Mouse (Mus musculus): ENCODE data around the gene Cct3. TPM values are rescaled to one million over a fixed set of nuclear protein-coding genes. Genes with fewer than 3 reads are reported as not detected.
A peak's percentile ranks its signal among the peaks of the same experiment; 100 is the strongest.

Cct3 gene
- polyA plus RNA-seq, 1 experiment from 2014 or later, result 442 TPM

DNA sequence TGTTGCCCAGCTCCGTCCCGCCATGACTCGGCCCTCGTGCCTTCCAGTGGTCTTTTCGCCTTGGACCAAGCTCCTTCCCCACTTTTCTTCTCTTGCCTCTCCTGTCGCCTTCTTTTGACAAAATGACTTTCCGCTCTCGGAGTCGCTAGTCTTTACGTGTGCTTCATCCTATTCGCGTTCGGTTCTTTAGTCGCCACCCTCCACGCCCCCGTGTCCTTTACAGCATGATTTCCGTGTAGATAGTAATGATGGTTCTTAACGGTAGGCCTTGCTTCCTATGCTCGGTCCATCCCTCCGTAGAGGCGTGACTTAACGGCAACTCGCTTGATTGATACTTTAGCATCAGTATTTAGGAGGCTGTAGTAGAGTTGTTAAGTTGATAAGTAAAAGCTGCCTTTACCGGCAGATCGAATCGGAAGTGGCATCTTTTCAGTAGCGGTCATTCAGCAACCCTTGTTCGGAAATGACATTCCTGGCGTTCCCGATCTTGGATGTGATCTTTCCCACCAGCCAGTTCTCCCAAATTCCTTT, 470 bp downstream of the Cct3 start:
- H3K27ac ChIP-seq, result peak overlapping the region; percentile 92
- peaks cover 24% of the 10 kb centered on the region for H3K36me3 ChIP-seq (replicated peaks)
- H3K9me3 ChIP-seq, result no peaks in the 10 kb centered on the region
- no peaks in the 10 kb centered on the region for H3K27me3 ChIP-seq (replicated peaks)
- peaks cover 21% of the 10 kb centered on the region for H3K4me1 ChIP-seq
- H3K4me3 ChIP-seq, result peak overlapping the region; percentile 73
- WGBS, result under 1% methylated on average over 30 of the region's 30 CpGs
- peak; percentile 15; the same call in 1 of the 2 replicates for ATAC-seq (replicated peaks)
- peak overlapping the region; percentile 89 for H3K9ac ChIP-seq
- H3K4me2 ChIP-seq, result peak overlapping the region; percentile 68

DNA sequence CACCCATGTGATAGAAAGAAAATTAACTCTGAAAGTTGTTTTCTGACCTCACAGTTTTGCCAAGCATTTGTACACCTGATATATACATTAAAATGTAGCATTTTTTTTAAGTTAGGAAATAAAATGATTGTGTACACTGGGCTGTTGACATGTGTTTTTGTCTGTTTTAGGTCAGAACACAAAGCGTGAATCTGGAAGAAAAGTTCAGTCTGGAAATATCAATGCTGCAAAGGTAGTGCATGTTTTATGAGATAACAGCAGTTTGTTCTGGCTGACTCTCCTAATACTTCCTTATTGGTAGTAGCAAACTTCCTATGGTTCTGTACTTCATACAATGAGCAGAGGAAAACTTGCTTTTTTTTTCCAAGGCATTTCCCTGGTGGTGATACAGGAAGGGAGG, 2.3 kb downstream of the Cct3 start:
- WGBS, result 98% methylated on average over 1 of the region's 1 CpGs
- ATAC-seq (replicated peaks), result no peak
- peaks cover 21% of the 10 kb centered on the region for H3K4me1 ChIP-seq
- H3K9me3 ChIP-seq, result no peaks in the 10 kb centered on the region
- no peak overlapping the region for H3K4me2 ChIP-seq
- no peak overlapping the region for H3K9ac ChIP-seq
- H3K27me3 ChIP-seq (replicated peaks), result no peaks in the 10 kb centered on the region
- no peak overlapping the region for H3K4me3 ChIP-seq
- peaks cover 40% of the 10 kb centered on the region for H3K36me3 ChIP-seq (replicated peaks)
- no peak overlapping the region for H3K27ac ChIP-seq

DNA sequence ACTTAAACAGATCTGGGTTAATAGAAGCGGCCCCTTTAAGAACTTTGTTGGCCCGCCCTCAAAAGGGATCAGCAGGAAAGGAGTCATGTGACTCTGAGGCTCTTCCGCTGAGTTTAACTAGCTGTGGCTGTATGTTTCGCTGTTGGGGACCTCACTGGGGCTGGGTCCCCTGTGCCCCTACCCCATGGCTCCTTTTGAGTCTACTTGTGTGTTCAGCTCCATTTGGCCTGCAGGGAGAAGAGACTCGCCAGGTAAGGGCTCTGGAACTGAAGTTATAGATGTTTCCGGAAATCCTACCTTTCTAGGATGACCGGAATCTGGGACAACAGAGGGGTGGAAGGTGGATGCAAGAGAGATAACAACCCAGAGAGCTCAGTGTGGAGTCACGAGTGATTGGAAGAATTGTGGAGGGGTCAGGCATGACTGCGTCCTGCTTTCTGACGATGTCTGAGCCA, 28.1 kb downstream of the Cct3 start, which contains the start of gene Glmp:
Gene Glmp (plus strand): TSS at position 73 of the 455 bp plus-strand sequence.
- peak; percentile 84 for ATAC-seq (replicated peaks)
- H3K36me3 ChIP-seq (replicated peaks), result peaks cover 34% of the 10 kb centered on the region
- WGBS, result 1% methylated on average over 10 of the region's 10 CpGs

DNA sequence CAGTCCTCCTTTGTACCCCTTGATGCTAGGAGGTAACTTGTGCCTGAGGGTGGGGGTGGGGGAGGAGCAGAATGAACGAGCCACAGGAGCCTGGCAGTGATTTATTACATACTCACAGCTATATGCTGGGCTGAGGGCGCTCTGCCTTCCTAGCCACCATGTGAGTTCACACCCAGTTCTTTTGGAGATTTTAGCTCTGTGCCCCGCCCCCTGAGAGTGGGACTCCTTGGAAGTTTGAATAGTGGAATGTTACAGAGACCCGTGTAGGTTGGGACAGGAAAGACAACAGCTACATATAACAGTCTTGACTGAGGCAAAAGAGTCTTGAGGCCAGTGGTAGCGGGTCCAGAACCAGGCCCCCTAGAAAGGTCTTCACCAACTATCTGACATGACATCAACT, 32.0 kb downstream of the Cct3 start:
- no peak overlapping the region for H3K9ac ChIP-seq
- H3K9me3 ChIP-seq, result no peaks in the 10 kb centered on the region
- no peak overlapping the region for H3K4me2 ChIP-seq
- H3K4me3 ChIP-seq, result no peak overlapping the region
- H3K27ac ChIP-seq, result no peak overlapping the region
- H3K4me1 ChIP-seq, result peaks cover 14% of the 10 kb centered on the region
- no peaks in the 10 kb centered on the region for H3K27me3 ChIP-seq (replicated peaks)
- no peak for ATAC-seq (replicated peaks)
- WGBS, result 88% methylated on average over 5 of the region's 5 CpGs
- 0 out of 2 replicates have a peak, but pooled peaks cover 6% of the 10 kb centered on the region for H3K36me3 ChIP-seq (replicated peaks)

More for the DNA sequence above, 28.1 kb downstream of the Cct3 start, which contains the start of gene Glmp:
- Histone ChIP-seq H3K27ac (no peak within 1 kb of the TSS), H3K4me3 (peak within 1 kb of the TSS; percentile 70), H3K27me3 (replicated peaks) (no peaks in the 10 kb centered on the region), H3K4me1 (peaks cover 14% of the 10 kb centered on the region), H3K9me3 (no peaks in the 10 kb centered on the region), H3K9ac (peak within 1 kb of the TSS; percentile 73), H3K4me2 (peak within 1 kb of the TSS; percentile 76)

DNA sequence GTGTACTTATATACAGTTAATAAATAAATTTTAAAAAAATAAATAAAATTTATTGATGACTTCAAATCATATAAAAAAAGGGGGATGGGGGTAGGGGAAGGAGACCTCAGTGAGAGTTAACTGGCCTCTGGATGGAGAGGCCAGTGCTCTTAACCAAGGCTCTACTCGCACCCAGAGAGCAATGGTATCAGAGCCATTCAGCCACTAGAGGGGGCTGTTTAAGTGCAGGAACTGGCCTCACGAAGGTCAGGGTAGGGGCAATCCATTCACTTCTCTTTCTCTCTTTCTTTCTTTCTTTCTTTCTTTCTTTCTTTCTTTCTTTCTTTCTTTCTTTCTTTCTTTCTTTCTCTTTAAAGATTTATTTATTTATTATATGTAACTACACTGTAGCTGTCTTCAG, 34.4 kb downstream of the Cct3 start:
- 26% methylated on average over 2 of the region's 2 CpGs for whole genome bisulfite sequencing
- ATAC-seq (replicated peaks), result no peak
- no peak overlapping the region for H3K9ac ChIP-seq
- H3K27me3 ChIP-seq (replicated peaks), result no peaks in the 10 kb centered on the region
- 0 out of 2 replicates have a peak, but pooled peaks cover 6% of the 10 kb centered on the region for H3K36me3 ChIP-seq (replicated peaks)
- peaks cover 8% of the 10 kb centered on the region for H3K4me1 ChIP-seq
- no peaks in the 10 kb centered on the region for H3K9me3 ChIP-seq
- H3K4me2 ChIP-seq, result no peak overlapping the region
- no peak overlapping the region for H3K27ac ChIP-seq
- no peak overlapping the region for H3K4me3 ChIP-seq

DNA sequence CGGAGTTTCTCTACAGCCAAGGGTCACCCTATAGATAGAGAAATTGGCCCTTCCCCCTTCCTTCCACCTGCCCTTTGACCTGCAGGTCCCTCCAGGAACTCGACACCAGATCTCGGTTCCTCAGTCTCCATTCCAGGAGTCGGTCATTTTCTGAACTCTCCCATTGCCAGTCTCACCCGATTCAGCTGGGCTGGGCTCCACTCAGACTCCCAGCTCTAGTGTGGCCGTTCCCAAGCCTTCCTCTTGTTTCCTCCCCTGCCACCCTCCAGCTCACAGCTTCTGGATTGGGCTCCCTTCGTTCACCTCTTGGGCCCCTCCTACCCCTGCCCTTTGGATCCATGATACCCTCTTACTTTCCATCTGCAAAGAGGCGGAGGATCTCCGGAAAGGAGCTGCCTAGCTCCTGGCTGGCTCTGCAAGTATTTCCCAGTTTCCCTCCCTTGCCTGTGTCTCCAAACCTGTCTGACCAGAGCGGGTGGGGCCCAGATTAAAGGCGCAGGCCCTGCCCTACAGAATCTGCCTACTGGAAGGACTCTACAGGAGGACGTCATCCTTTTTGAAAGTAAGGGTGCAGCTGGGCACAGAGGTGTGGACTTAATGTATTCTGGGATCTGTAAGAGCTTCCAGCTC, 37.2 kb downstream of the Cct3 start:
- ATAC-seq (replicated peaks), result no peak
- Histone ChIP-seq H3K9me3 (no peaks in the 10 kb centered on the region), H3K4me2 (no peak overlapping the region), H3K27me3 (replicated peaks) (no peaks in the 10 kb centered on the region), H3K9ac (no peak overlapping the region), H3K4me3 (no peak overlapping the region), H3K27ac (no peak overlapping the region), H3K4me1 (peaks cover 27% of the 10 kb centered on the region), H3K36me3 (replicated peaks) (no peaks in the 10 kb centered on the region)
- 68% methylated on average over 12 of the region's 12 CpGs for WGBS

DNA sequence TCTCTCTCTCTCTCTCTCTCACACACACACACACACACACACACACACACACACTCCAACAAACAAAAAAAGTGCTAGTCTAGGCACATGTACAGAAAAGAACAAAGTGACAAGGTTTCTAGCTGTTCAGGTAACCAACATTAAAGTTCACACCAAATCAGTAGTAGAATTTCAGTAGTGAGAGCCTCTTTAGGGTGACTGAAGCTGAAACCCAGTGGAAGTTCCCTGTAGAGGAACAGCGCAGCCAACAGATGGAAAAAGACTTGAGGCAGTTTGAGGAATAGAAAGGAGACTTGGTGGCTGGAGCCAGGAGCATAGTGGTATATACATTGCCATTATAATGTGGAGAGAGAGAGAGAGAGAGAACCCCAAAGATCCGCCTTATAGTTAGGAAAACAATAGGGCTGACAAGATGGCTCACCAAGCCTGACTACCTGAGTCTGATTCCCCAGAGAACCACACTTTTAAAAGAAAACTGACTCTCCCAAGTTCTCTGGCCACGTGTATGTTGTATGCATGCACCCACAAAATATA, 38.1 kb downstream of the Cct3 start:
- no peak for ATAC-seq (replicated peaks)
- Histone ChIP-seq H3K9me3 (no peaks in the 10 kb centered on the region), H3K4me2 (peak overlapping the region; percentile 80), H3K27ac (no peak overlapping the region), H3K4me1 (peaks cover 28% of the 10 kb centered on the region), H3K4me3 (peak overlapping the region; percentile 92), H3K9ac (peak overlapping the region; percentile 54), H3K27me3 (replicated peaks) (no peaks in the 10 kb centered on the region), H3K36me3 (replicated peaks) (no peaks in the 10 kb centered on the region)
- 34% methylated on average over 3 of the region's 3 CpGs for WGBS

DNA sequence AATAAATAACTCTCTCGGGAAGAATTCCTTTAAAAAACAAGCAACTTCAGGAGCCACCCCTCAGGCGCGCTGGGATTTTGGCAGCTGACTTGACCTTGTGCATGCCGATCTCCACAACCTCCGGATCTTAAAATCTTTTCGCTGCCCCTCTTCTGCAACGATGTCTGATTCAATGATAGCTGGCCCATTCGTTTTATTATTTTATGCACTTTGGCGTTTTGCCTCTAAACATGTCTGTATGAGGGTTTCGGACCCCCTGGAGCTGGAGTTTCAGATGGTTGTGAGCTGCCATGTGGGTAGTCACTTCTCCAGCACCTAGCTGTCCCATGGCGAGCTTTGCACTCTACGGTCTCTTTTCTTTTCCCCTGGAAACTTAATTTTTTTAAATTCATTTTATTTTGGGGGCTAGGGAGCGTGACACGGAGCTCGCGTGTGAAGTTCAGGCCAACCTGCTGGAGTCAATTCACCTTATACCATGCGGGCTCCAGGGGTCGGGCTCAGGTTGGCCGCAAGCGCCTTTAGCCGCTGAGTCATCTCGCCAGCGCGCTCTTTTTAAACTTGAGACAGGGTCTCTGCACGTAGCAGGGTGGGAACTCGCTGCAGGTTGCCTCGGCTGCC, 38.6 kb downstream of the Cct3 start:
- H3K4me1 ChIP-seq, result peaks cover 28% of the 10 kb centered on the region
- H3K4me2 ChIP-seq, result peak overlapping the region; percentile 80
- peak overlapping the region; percentile 92 for H3K4me3 ChIP-seq
- ATAC-seq (replicated peaks), result peak; percentile 77
- H3K36me3 ChIP-seq (replicated peaks), result no peaks in the 10 kb centered on the region
- no peaks in the 10 kb centered on the region for H3K27me3 ChIP-seq (replicated peaks)
- peak overlapping the region; percentile 97 for H3K27ac ChIP-seq
- H3K9me3 ChIP-seq, result no peaks in the 10 kb centered on the region
- 1% methylated on average over 27 of the region's 27 CpGs for WGBS
- H3K9ac ChIP-seq, result peak overlapping the region; percentile 54

DNA sequence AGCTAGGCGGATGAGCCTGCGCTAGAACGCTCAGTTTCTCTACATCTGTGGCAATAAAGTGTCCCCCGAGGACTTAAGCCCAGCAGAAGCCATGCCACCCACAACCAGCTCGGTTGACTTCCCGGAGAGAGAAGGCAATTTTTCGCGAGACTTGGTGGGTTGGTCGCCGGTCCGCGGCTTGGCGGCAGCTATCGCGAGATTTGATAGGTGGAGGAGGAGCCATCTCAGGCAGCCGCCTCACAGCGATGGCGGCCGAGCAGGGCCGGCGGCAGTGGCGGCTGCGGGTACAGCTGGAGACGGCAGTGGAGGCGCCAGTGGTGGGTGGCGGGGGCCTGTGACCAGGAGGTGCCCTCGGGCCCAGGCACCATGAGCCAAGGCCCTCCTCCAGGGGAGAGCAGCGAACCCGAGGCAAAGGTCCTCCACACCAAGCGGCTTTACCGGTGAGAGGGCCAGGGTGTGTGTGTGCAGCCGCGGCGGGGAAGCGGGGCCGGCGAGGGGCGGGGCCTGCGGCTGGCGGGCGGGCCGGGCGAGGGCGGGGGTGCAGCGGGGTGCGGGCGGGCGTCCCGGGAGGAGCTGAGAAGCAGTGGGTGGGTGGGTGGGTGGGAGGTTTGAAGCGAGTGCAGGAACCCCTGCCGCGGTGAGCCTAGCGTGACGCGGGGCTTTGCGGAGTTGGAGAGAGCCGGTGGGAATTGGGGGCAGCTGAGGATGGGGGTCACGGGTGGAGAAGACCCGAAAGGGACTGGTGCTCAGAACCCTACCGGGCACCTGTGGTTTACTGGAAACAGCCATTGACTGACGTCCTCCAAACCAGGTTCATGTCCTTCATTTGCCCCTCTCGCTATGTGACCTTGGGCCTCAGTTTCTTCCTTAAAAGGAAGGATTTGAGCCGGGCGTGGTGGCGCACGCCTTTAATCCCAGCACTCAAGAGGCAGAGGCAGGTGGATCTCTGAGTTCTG, 39.4 kb downstream of the Cct3 start, which contains the start of the genes Tmem79 and Smg5:
Gene Tmem79 (minus strand): TSS at position 91 of the 956 bp plus-strand sequence.
Gene Smg5 (plus strand): TSS at position 203 of the 956 bp plus-strand sequence.
- H3K36me3 ChIP-seq (replicated peaks), result no peaks in the 10 kb centered on the region
- H3K27ac ChIP-seq, result peak within 1 kb of the TSS; percentile 97
- peak within 1 kb of the TSS; percentile 97 for H3K9ac ChIP-seq
- peak within 1 kb of the TSS; percentile 80 for H3K4me2 ChIP-seq
- no peaks in the 10 kb centered on the region for H3K9me3 ChIP-seq
- peak; percentile 96 for ATAC-seq (replicated peaks)
- peaks cover 28% of the 10 kb centered on the region for H3K4me1 ChIP-seq
- no peaks in the 10 kb centered on the region for H3K27me3 ChIP-seq (replicated peaks)
- H3K4me3 ChIP-seq, result peak within 1 kb of the TSS; percentile 92
- 1% methylated on average over 55 of the region's 66 CpGs for WGBS

DNA sequence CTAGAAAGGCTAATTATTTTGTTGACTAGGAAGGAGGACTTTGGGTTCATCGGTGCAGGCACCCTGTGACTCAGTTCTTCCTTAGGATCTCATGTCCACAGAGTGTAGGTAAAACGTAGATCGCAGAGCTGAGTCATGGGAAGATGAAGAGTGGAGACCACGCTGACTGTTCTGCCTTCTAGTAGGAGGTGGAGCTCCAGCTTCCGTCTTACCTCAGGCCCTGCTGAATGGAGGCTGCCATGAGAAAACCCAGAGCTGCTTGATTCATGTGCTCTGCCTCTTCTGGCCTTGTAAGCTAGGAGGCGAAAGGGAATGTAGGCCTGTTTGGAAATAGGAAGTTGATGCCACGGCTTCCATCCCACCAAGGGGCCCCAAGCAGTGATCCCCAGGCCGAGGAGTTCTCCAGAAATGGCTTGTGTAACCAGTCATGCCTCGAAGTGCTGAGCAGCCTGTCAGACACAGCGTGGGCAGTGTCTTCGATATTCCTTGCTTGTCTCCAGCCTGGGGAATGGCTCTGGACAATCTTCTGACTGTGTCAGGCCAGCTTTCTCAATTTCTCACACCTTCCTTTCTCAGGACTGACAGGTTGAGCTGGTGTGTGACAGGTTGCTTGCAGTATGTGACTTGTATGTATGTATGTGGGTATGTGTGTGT, 40.6 kb downstream of the Cct3 start:
- Histone ChIP-seq H3K4me3 (peak overlapping the region; percentile 92), H3K27ac (no peak overlapping the region), H3K4me1 (peaks cover 28% of the 10 kb centered on the region), H3K4me2 (peak overlapping the region; percentile 68), H3K36me3 (replicated peaks) (peaks cover 9% of the 10 kb centered on the region), H3K9ac (no peak overlapping the region), H3K27me3 (replicated peaks) (no peaks in the 10 kb centered on the region), H3K9me3 (no peaks in the 10 kb centered on the region)
- ATAC-seq (replicated peaks), result no peak
- 87% methylated on average over 11 of the region's 11 CpGs for WGBS

DNA sequence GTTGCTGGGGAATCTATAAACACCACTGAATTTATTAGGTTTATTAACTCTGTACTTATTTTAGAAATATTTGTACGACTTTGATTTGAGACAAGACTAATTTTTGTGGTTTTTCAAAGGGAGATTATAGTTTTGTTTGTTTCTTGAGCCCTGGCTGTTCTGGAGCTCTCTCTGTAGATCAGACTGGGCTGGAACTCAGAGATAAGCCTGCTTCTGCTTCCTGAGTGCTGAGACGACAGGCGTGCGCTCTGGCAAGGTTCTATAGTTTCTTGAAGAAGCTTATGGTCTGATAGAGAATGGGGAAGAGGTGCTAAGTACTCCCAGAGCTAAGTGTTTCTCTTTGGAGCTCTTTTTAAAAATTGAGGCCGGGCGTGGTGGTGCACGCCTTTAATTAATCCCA, 41.4 kb downstream of the Cct3 start:
- Histone ChIP-seq H3K4me1 (peaks cover 28% of the 10 kb centered on the region), H3K4me3 (no peak overlapping the region), H3K9me3 (no peaks in the 10 kb centered on the region), H3K36me3 (replicated peaks) (peaks cover 17% of the 10 kb centered on the region), H3K4me2 (no peak overlapping the region), H3K27me3 (replicated peaks) (no peaks in the 10 kb centered on the region), H3K27ac (no peak overlapping the region), H3K9ac (no peak overlapping the region)
- no peak for ATAC-seq (replicated peaks)
- 92% methylated on average over 7 of the region's 7 CpGs for WGBS
